Mouse (Mus musculus): Measurements from ENCODE around the gene Osmr. TPM values are rescaled to one million over a fixed set of nuclear protein-coding genes. Genes with fewer than 3 reads are reported as not detected.

Osmr gene
- total and polyA plus RNA-seq, 3 experiments, result not detected

GRCm38 (mm10) chr15:6909084-6909483, 34.3 kb upstream of the Osmr start:
- H3K4me3 ChIP-seq (replicated peaks in 1 of 3; ENCODE audit: low read depth in 2 of 3, low read length in 2 of 3, poor library complexity in 1 of 3), result no peak overlapping the region
- no peak overlapping the region for H3K27ac ChIP-seq (ENCODE audit: insufficient read depth, low read depth)
- no peak overlapping the region for H3K9ac ChIP-seq (ENCODE audit: insufficient read depth, low read depth)
- H3K4me1 ChIP-seq (ENCODE audit: control insufficient read depth in 1 of 2, insufficient read depth in 2 of 2), result peaks cover 0 to 5% of the 10 kb centered on the region in 2 experiments; a peak in 1 of 4 replicates
- H3K9me3 ChIP-seq (replicated peaks; ENCODE audit: low read length), result no peaks in the 10 kb centered on the region
- peak; percentile 17 for DNase-seq (ENCODE audit: extremely low read depth)
- dilution Hi-C loops (cut with MboI; ENCODE audit: extremely low pct_ligation_motif_present, extremely low pct_unique_long_range_greater_than_20kb, low sequenced_read_pairs), result no loop called here
- in situ Hi-C loops (cut with MboI; ENCODE audit: low pct_ligation_motif_present, low pct_unique_long_range_greater_than_20kb, low sequenced_read_pairs), result loop anchor here (10.0 kb wide), 1 partner anchor 326 kb away; no protein-coding TSS in a partner anchor
- no peak overlapping the region for H3K4me2 ChIP-seq (ENCODE audit: insufficient read depth, low read depth, poor library complexity, severe bottlenecking)
- TF ChIP-seq E2F4 (IDR thresholded peaks at IDR 0.05; ENCODE audit: insufficient replicate concordance, low read depth, low read length), result no peak
- no peak for TF ChIP-seq MAX (IDR thresholded peaks at IDR 0.05; ENCODE audit: low read length)
- no peak for TF ChIP-seq POLR2AphosphoS2 (IDR thresholded peaks at IDR 0.05; ENCODE audit: low read depth, low read length)
- TF ChIP-seq BHLHE40 (IDR thresholded peaks at IDR 0.05; ENCODE audit: low read depth, low read length), result no peak
- no peak for TF ChIP-seq ZC3H11A (IDR thresholded peaks at IDR 0.05; ENCODE audit: low read depth, low read length)
- TF ChIP-seq NRF1 (IDR thresholded peaks at IDR 0.05; ENCODE audit: low read depth, low read length), result no peak
- no peak for TF ChIP-seq USF1 (IDR thresholded peaks at IDR 0.05; ENCODE audit: low read depth, low read length)
- TF ChIP-seq HCFC1 (IDR thresholded peaks at IDR 0.05; ENCODE audit: low read depth, low read length), result no peak
- no peak for TF ChIP-seq CHD1 (IDR thresholded peaks at IDR 0.05; ENCODE audit: low read depth, low read length)
- TF ChIP-seq TCF12 (IDR thresholded peaks at IDR 0.05; ENCODE audit: low read depth, low read length), result no peak
- no peak for TF ChIP-seq UBTF (IDR thresholded peaks at IDR 0.05; ENCODE audit: low read depth, low read length)
- no peak for TF ChIP-seq JUN (IDR thresholded peaks at IDR 0.05; ENCODE audit: insufficient read depth, low read depth, low read length)
- TF ChIP-seq USF2 (conservative IDR thresholded peaks at IDR 0.05; ENCODE audit: low read depth, low read length), result no peak
- no peak for TF ChIP-seq GABPA (IDR thresholded peaks at IDR 0.05; ENCODE audit: insufficient replicate concordance, low read depth, low read length)
- no peak for TF ChIP-seq SMC3 (IDR thresholded peaks at IDR 0.05; ENCODE audit: low read depth, low read length)
- TF ChIP-seq ELF1 (IDR thresholded peaks at IDR 0.05; ENCODE audit: low read depth, low read length), result no peak
- TF ChIP-seq RCOR1 (conservative IDR thresholded peaks at IDR 0.05; ENCODE audit: low read depth, low read length), result no peak
- peaks cover 91% of the 10 kb centered on the region for H3K27me3 ChIP-seq (replicated peaks)
- no peaks in the 10 kb centered on the region for H3K36me3 ChIP-seq (replicated peaks in 1 of 2; ENCODE audit: control insufficient read depth in 1 of 2, insufficient read depth in 1 of 2, low read length in 1 of 2)
- no peaks in the 10 kb centered on the region for H3K79me2 ChIP-seq (replicated peaks; ENCODE audit: control insufficient read depth, extremely low read depth, insufficient read depth, poor library complexity, severe bottlenecking)

- Histone ChIP-seq H3K9me3 (replicated peaks; ENCODE audit: low read length) (no peaks in the 10 kb centered on the region), H3K4me2 (ENCODE audit: insufficient read depth, low read depth, poor library complexity, severe bottlenecking) (no peak overlapping the region), H3K4me1 (ENCODE audit: control insufficient read depth in 1 of 2, insufficient read depth in 2 of 2) (peaks cover 0 to 5% of the 10 kb centered on the region in 2 experiments; a peak in 1 of 4 replicates), H3K27ac (ENCODE audit: insufficient read depth, low read depth) (no peak overlapping the region), H3K4me3 (replicated peaks in 1 of 3; ENCODE audit: low read depth in 2 of 3, low read length in 2 of 3, poor library complexity in 1 of 3) (no peak overlapping the region), H3K79me2 (replicated peaks; ENCODE audit: control insufficient read depth, extremely low read depth, insufficient read depth, poor library complexity, severe bottlenecking) (no peaks in the 10 kb centered on the region), H3K27me3 (replicated peaks) (peaks cover 90% of the 10 kb centered on the region), H3K36me3 (replicated peaks in 1 of 2; ENCODE audit: control insufficient read depth in 1 of 2, insufficient read depth in 1 of 2, low read length in 1 of 2) (no peaks in the 10 kb centered on the region), H3K9ac (ENCODE audit: insufficient read depth, low read depth) (no peak overlapping the region)
- dilution Hi-C loops (cut with MboI; ENCODE audit: extremely low pct_ligation_motif_present, extremely low pct_unique_long_range_greater_than_20kb, low sequenced_read_pairs), result no loop called here
- no peak for DNase-seq (ENCODE audit: extremely low read depth)
- no peak for TF ChIP-seq USF1 (IDR thresholded peaks at IDR 0.05; ENCODE audit: low read depth, low read length)
- TF ChIP-seq RCOR1 (conservative IDR thresholded peaks at IDR 0.05; ENCODE audit: low read depth, low read length), result no peak
- TF ChIP-seq JUN (IDR thresholded peaks at IDR 0.05; ENCODE audit: insufficient read depth, low read depth, low read length), result no peak
- TF ChIP-seq SIN3A (IDR thresholded peaks at IDR 0.05; ENCODE audit: low read length), result no peak
- no peak for TF ChIP-seq POLR2AphosphoS2 (IDR thresholded peaks at IDR 0.05; ENCODE audit: low read depth, low read length)
- TF ChIP-seq USF2 (conservative IDR thresholded peaks at IDR 0.05; ENCODE audit: low read depth, low read length), result no peak
- TF ChIP-seq CHD2 (IDR thresholded peaks at IDR 0.05; ENCODE audit: low read length), result no peak
- TF ChIP-seq EP300 (IDR thresholded peaks at IDR 0.05; ENCODE audit: low read length), result no peak
- no peak for TF ChIP-seq POLR2A (IDR thresholded peaks at IDR 0.05; ENCODE audit: low read depth, low read length)
- no peak for TF ChIP-seq ETS1 (conservative IDR thresholded peaks at IDR 0.05; ENCODE audit: low read depth, low read length)
- no peak for TF ChIP-seq JUND (conservative IDR thresholded peaks at IDR 0.05; ENCODE audit: low read depth, low read length)
- TF ChIP-seq ELF1 (IDR thresholded peaks at IDR 0.05; ENCODE audit: low read depth, low read length), result no peak
- in situ Hi-C loops (cut with MboI; ENCODE audit: low pct_ligation_motif_present, low pct_unique_long_range_greater_than_20kb, low sequenced_read_pairs), result loop anchor here (10.0 kb wide), 1 partner anchor 326 kb away; no protein-coding TSS in a partner anchor
These were observed 33.8 kb upstream of the Osmr start for GRCm38 (mm10) chr15:6908601-6909000.

Data from CH12.LX (cell line).